Mouse (Mus musculus) kidney, adult 2 months (tissue): ENCODE measurements at regions not wholly inside any gene's neighbourhood (a gene's known extent, or its start where the extent isn't known, plus 50 kb on each side); places are given as distances from the start of the nearest gene placed in this dataset.

Source experiments
- CTCF ChIP-seq: fragments of 200-500 bp; conservative IDR thresholded peaks from 2 replicates; pipeline ENCODE4 v1.5.1; 2011; ENCODE audit warnings: low read depth, mild to moderate bottlenecking, control low read depth, low read length, moderate library complexity, mixed read lengths; ENCODE audit not compliant: insufficient read depth, insufficient read length
- POLR2A ChIP-seq: fragments of 200-500 bp; IDR thresholded peaks from one replicate; pipeline ENCODE4 v1.6.1; 2011; ENCODE audit warnings: low read depth, low read length, control low read depth

- TF ChIP-seq CTCF (no peak), POLR2A (no peak)
Measured at GRCm38 (mm10) chr13:53664631-53665230, 191.9 kb upstream of the Msx2 start.
